Mouse (Mus musculus) left cerebral cortex, adult 2 months (tissue): ENCODE results near the gene Lin54. TPM values are rescaled to one million over a fixed set of nuclear protein-coding genes. Genes with fewer than 3 reads are reported as not detected.

Source experiments
- DNase-seq, 2 experiments: peaks; one replicate each; pipeline ENCODE4 v3.0.0; 2021 to 2022; ENCODE audit warnings: low spot score in 2 of 2, mixed read lengths in 1 of 2; ENCODE audit errors: extremely low spot score in 1 of 2
- H3K27ac ChIP-seq: fragments of 200-600 bp; 2 replicates; pipeline ENCODE4 v1.8.1; 2022
- H3K4me3 ChIP-seq: fragments of 200-600 bp; 2 replicates; pipeline ENCODE4 v1.8.1; 2022
- CTCF ChIP-seq: fragments of 200-600 bp; IDR thresholded peaks from 2 replicates; pipeline ENCODE4 v1.8.1; 2022; ENCODE audit warnings: antibody characterized with exemption, mild to moderate bottlenecking, moderate library complexity
- intact Hi-C: fragments of 180-260 bp; cut with DNase I; formaldehyde crosslinking; loops from one replicate; pipeline ENCODE4 v1.15.1; 2025
- total RNA-seq, 2 experiments: library from RNA; stranded (reverse); gene quantifications; 2 replicates each; pipeline ENCODE4 v1.2.3; 2021

The Lin54 gene
- total RNA-seq, 2 experiments from 2014 or later: 22.0 to 24.2 TPM

- Histone ChIP-seq H3K27ac (peak overlapping the region; percentile 83; the same call in 1 of the 2 replicates), H3K4me3 (peak overlapping the region; percentile 96)
- TF ChIP-seq CTCF: no peak
- intact Hi-C loops: no loop called here
- no peak for DNase-seq
Observed at GRCm38 (mm10) chr5:100519027-100519411, 18.6 kb upstream of the Lin54 start.

- intact Hi-C loops: loop anchor here (1.0 kb wide), 3 partner anchors 18 to 102 kb away; partner anchors contain the start of genes Lin54 and Sec31a
- Histone ChIP-seq H3K27ac (peak within 1 kb of the TSS; percentile 83), H3K4me3 (peak within 1 kb of the TSS; percentile 96)
- peak; percentile 93 to 95 for DNase-seq
- no peak; the same call in none of the 2 replicates for TF ChIP-seq CTCF
Observed at GRCm38 (mm10) chr5:100518049-100519026, 17.9 kb upstream of the Lin54 start, which contains the start of gene Cops4. Gene Cops4 (plus strand): TSS chr5:100518309.

GRCm38 (mm10) chr5:100512576-100512975, 12.1 kb upstream of the Lin54 start:
- no peak overlapping the region for H3K27ac ChIP-seq
- TF ChIP-seq CTCF: peak; percentile 5; the same call in 1 of the 2 replicates
- no peak for DNase-seq
- intact Hi-C loops: no loop called here
- no peak overlapping the region for H3K4me3 ChIP-seq

- intact Hi-C loops: no loop called here
- H3K27ac ChIP-seq: no peak overlapping the region
- H3K4me3 ChIP-seq: no peak overlapping the region
- no peak for DNase-seq
- TF ChIP-seq CTCF: no peak
Observed at GRCm38 (mm10) chr5:100509247-100509646, 8.8 kb upstream of the Lin54 start.

- DNase-seq: no peak
- intact Hi-C loops: loop anchor here (2.0 kb wide), 1 partner anchor 72 kb away; no protein-coding TSS in a partner anchor
- H3K4me3 ChIP-seq: no peak overlapping the region; the same call in 1 of the 2 replicates
- H3K27ac ChIP-seq: no peak overlapping the region
- TF ChIP-seq CTCF: no peak
Observed at GRCm38 (mm10) chr5:100501267-100501666, 828 bp upstream of the Lin54 start.

GRCm38 (mm10) chr5:100499831-100500304, 571 bp downstream of the Lin54 start:
- intact Hi-C loops: loop anchor here (1.0 to 2.0 kb wide), 3 partner anchors 18 to 83 kb away; partner anchors contain the start of genes Cops4 and Sec31a

GRCm38 (mm10) chr5:100499243-100499642, 1.2 kb downstream of the Lin54 start:
- H3K27ac ChIP-seq: no peak overlapping the region
- no peak for TF ChIP-seq CTCF
- intact Hi-C loops: loop anchor here (2.0 kb wide), 1 partner anchor 82 kb away; the partner anchor contains the start of gene Sec31a
- no peak for DNase-seq
- peak overlapping the region; percentile 83 for H3K4me3 ChIP-seq

More at GRCm38 (mm10) chr5:100499831-100500304, 571 bp downstream of the Lin54 start:
- peak; percentile 17 for TF ChIP-seq CTCF
- DNase-seq: peak; percentile 40 to 48
- Histone ChIP-seq H3K4me3 (peak overlapping the region; percentile 83), H3K27ac (peak overlapping the region; percentile 61)

- Histone ChIP-seq H3K27ac (peak overlapping the region; percentile 89), H3K4me3 (peak overlapping the region; percentile 83)
- peak; percentile 67 to 70 for DNase-seq
- no peak for TF ChIP-seq CTCF
- intact Hi-C loops: loop anchor here (2.0 kb wide), 1 partner anchor 82 kb away; the partner anchor contains the start of gene Sec31a
Observed at GRCm38 (mm10) chr5:100498436-100499180, 1.8 kb downstream of the Lin54 start.

GRCm38 (mm10) chr5:100491704-100492103, 8.7 kb downstream of the Lin54 start:
- intact Hi-C loops: no loop called here
- no peak for DNase-seq
- H3K27ac ChIP-seq: no peak overlapping the region
- no peak for TF ChIP-seq CTCF
- no peak overlapping the region for H3K4me3 ChIP-seq

GRCm38 (mm10) chr5:100489340-100489739, 11.1 kb downstream of the Lin54 start:
- intact Hi-C loops: no loop called here
- H3K4me3 ChIP-seq: no peak overlapping the region
- no peak for DNase-seq
- no peak overlapping the region for H3K27ac ChIP-seq
- no peak for TF ChIP-seq CTCF

- intact Hi-C loops: no loop called here
- no peak for DNase-seq
- no peak overlapping the region for H3K27ac ChIP-seq
Observed at GRCm38 (mm10) chr5:100488231-100488630, 12.2 kb downstream of the Lin54 start.

More at GRCm38 (mm10) chr5:100488231-100488630, 12.2 kb downstream of the Lin54 start:
- no peak for TF ChIP-seq CTCF
- no peak overlapping the region for H3K4me3 ChIP-seq
